Mouse (Mus musculus): ENCODE results near the gene Fnip2. TPM values are rescaled to one million over a fixed set of nuclear protein-coding genes. Genes with fewer than 3 reads are reported as not detected.
"Not testable (repeated sequence)": the region's sequence is repeated elsewhere in the genome, so short reads cannot be mapped to it uniquely, and the experiment has no call there.

The Fnip2 gene
- total and polyA plus RNA-seq, 3 experiments, result 3.2 to 71.3 (median 57.6) TPM

GRCm38 (mm10) chr3:79458651-79459275 is 108.8 kb downstream of the Fnip2 start:
- TF ChIP-seq GATA1 (IDR thresholded peaks at IDR 0.05; ENCODE audit: borderline replicate concordance, low read length), result no peak
- H3K4me1 ChIP-seq (ENCODE audit: insufficient read depth, low read depth, low read length), result peaks cover 3% of the 10 kb centered on the region
- H3K27me3 ChIP-seq (ENCODE audit: insufficient read depth, low read length), result no peaks in the 10 kb centered on the region
- H3K4me3 ChIP-seq (ENCODE audit: low read depth, low read length), result no peak overlapping the region
- ATAC-seq (ENCODE audit: extremely low read depth, insufficient number of reproducible peaks, low FRiP score, poor library complexity, severe bottlenecking) (no peak), DNase-seq (ENCODE audit: low spot score) (no peak)
- peaks cover 78% of the 10 kb centered on the region for H3K36me3 ChIP-seq (replicated peaks)
- no peaks in the 10 kb centered on the region for H3K9me3 ChIP-seq (replicated peaks)

- no peak for TF ChIP-seq TAL1 (conservative IDR thresholded peaks at IDR 0.05; ENCODE audit: low read depth, low read length)
- no peak for TF ChIP-seq CTCF (IDR thresholded peaks at IDR 0.05; ENCODE audit: low read depth, low read length)
- H3K4me3 ChIP-seq (ENCODE audit: low read depth, low read length), result no peak overlapping the region
- peaks cover 62% of the 10 kb centered on the region for H3K36me3 ChIP-seq (replicated peaks)
- no peaks in the 10 kb centered on the region for H3K27me3 ChIP-seq (ENCODE audit: insufficient read depth, low read length)
- no peak for ATAC-seq (ENCODE audit: extremely low read depth, insufficient number of reproducible peaks, low FRiP score, poor library complexity, severe bottlenecking)
- no peak for DNase-seq (ENCODE audit: low spot score)
- no peaks in the 10 kb centered on the region for H3K9me3 ChIP-seq (replicated peaks)
- H3K4me1 ChIP-seq (ENCODE audit: insufficient read depth, low read depth, low read length), result peaks cover 3% of the 10 kb centered on the region
These were observed 111.8 kb downstream of the Fnip2 start for GRCm38 (mm10) chr3:79455761-79456160.

GRCm38 (mm10) chr3:79452696-79453263 is 114.8 kb downstream of the Fnip2 start:
- H3K36me3 ChIP-seq (replicated peaks), result peaks cover 40% of the 10 kb centered on the region
- no peak for ATAC-seq (ENCODE audit: extremely low read depth, insufficient number of reproducible peaks, low FRiP score, poor library complexity, severe bottlenecking)
- H3K4me3 ChIP-seq (ENCODE audit: low read depth, low read length), result no peak overlapping the region
- peaks cover 3% of the 10 kb centered on the region; the same call in 1 of the 2 replicates for H3K4me1 ChIP-seq (ENCODE audit: insufficient read depth, low read depth, low read length)
- TF ChIP-seq TAL1 (conservative IDR thresholded peaks at IDR 0.05; ENCODE audit: low read depth, low read length) (no peak), GATA2 (IDR thresholded peaks at IDR 0.05; ENCODE audit: borderline replicate concordance, low read depth, low read length) (no peak)
- H3K27me3 ChIP-seq (ENCODE audit: insufficient read depth, low read length), result no peaks in the 10 kb centered on the region
- H3K9me3 ChIP-seq (replicated peaks), result no peaks in the 10 kb centered on the region
- no peak for DNase-seq (ENCODE audit: low spot score)

GRCm38 (mm10) chr3:79449361-79449760 is 118.2 kb downstream of the Fnip2 start:
- peaks cover 1% of the 10 kb centered on the region; the same call in 1 of the 2 replicates for H3K4me1 ChIP-seq (ENCODE audit: insufficient read depth, low read depth, low read length)
- ATAC-seq (ENCODE audit: extremely low read depth, insufficient number of reproducible peaks, low FRiP score, poor library complexity, severe bottlenecking) (no peak), DNase-seq (ENCODE audit: low spot score) (no peak)
- no peak overlapping the region for H3K4me3 ChIP-seq (ENCODE audit: low read depth, low read length)
- peaks cover 5% of the 10 kb centered on the region; the same call in 1 of the 2 replicates for H3K27me3 ChIP-seq (ENCODE audit: insufficient read depth, low read length)
- no peak for TF ChIP-seq POLR2AphosphoS5 (IDR thresholded peaks at IDR 0.05; ENCODE audit: insufficient replicate concordance, low read depth, low read length)
- no peak for TF ChIP-seq GATA1 (IDR thresholded peaks at IDR 0.05; ENCODE audit: borderline replicate concordance, low read length)
- TF ChIP-seq CTCF (IDR thresholded peaks at IDR 0.05; ENCODE audit: low read depth, low read length), result no peak
- no peak for TF ChIP-seq TAL1 (conservative IDR thresholded peaks at IDR 0.05; ENCODE audit: low read depth, low read length)
- TF ChIP-seq GATA2 (IDR thresholded peaks at IDR 0.05; ENCODE audit: borderline replicate concordance, low read depth, low read length), result no peak
- no peaks in the 10 kb centered on the region for H3K9me3 ChIP-seq (replicated peaks)
- peaks cover 20% of the 10 kb centered on the region for H3K36me3 ChIP-seq (replicated peaks)

- Histone ChIP-seq H3K36me3 (replicated peaks) (peaks cover 12% of the 10 kb centered on the region), H3K27me3 (ENCODE audit: insufficient read depth, low read length) (peaks cover 6% of the 10 kb centered on the region; the same call in 1 of the 2 replicates), H3K4me1 (ENCODE audit: insufficient read depth, low read depth, low read length) (no peaks in the 10 kb centered on the region), H3K9me3 (replicated peaks) (0 out of 2 replicates have a peak, but pooled peaks cover 2% of the 10 kb centered on the region), H3K4me3 (ENCODE audit: low read depth, low read length) (no peak overlapping the region)
- ATAC-seq (ENCODE audit: extremely low read depth, insufficient number of reproducible peaks, low FRiP score, poor library complexity, severe bottlenecking) (no peak), DNase-seq (ENCODE audit: low spot score) (no peak)
- TF ChIP-seq GATA1 (IDR thresholded peaks at IDR 0.05; ENCODE audit: borderline replicate concordance, low read length) (no peak), TAL1 (conservative IDR thresholded peaks at IDR 0.05; ENCODE audit: low read depth, low read length) (no peak), GATA2 (IDR thresholded peaks at IDR 0.05; ENCODE audit: borderline replicate concordance, low read depth, low read length) (no peak), CTCF (IDR thresholded peaks at IDR 0.05; ENCODE audit: low read depth, low read length) (no peak), POLR2AphosphoS5 (IDR thresholded peaks at IDR 0.05; ENCODE audit: insufficient replicate concordance, low read depth, low read length) (no peak)
These were observed 119.2 kb downstream of the Fnip2 start for GRCm38 (mm10) chr3:79448421-79448820.

- not testable (repeated sequence) for ATAC-seq (ENCODE audit: extremely low read depth, insufficient number of reproducible peaks, low FRiP score, poor library complexity, severe bottlenecking); H3K4me3 ChIP-seq (ENCODE audit: low read depth, low read length); DNase-seq (ENCODE audit: low spot score); H3K9me3 ChIP-seq (replicated peaks); H3K27me3 ChIP-seq (ENCODE audit: insufficient read depth, low read length); H3K4me1 ChIP-seq (ENCODE audit: insufficient read depth, low read depth, low read length); H3K36me3 ChIP-seq (replicated peaks)
These were observed 120.9 kb downstream of the Fnip2 start for GRCm38 (mm10) chr3:79446648-79447047.

GRCm38 (mm10) chr3:79446124-79446523 is 121.5 kb downstream of the Fnip2 start:
- no peak for ATAC-seq (ENCODE audit: extremely low read depth, insufficient number of reproducible peaks, low FRiP score, poor library complexity, severe bottlenecking)
- H3K4me3 ChIP-seq (ENCODE audit: low read depth, low read length), result no peak overlapping the region
- peaks cover 3% of the 10 kb centered on the region for H3K36me3 ChIP-seq (replicated peaks)
- TF ChIP-seq POLR2AphosphoS5 (IDR thresholded peaks at IDR 0.05; ENCODE audit: insufficient replicate concordance, low read depth, low read length) (no peak), CTCF (IDR thresholded peaks at IDR 0.05; ENCODE audit: low read depth, low read length) (no peak)
- peaks cover 13% of the 10 kb centered on the region for H3K27me3 ChIP-seq (ENCODE audit: insufficient read depth, low read length)
- no peaks in the 10 kb centered on the region for H3K4me1 ChIP-seq (ENCODE audit: insufficient read depth, low read depth, low read length)
- DNase-seq (ENCODE audit: low spot score), result no peak
- 0 out of 2 replicates have a peak, but pooled peaks cover 2% of the 10 kb centered on the region for H3K9me3 ChIP-seq (replicated peaks)

Measured in G1E (cell line).